Mouse (Mus musculus): Measurements from ENCODE around the gene Cyp2j7. TPM values are rescaled to one million over a fixed set of nuclear protein-coding genes. Genes with fewer than 3 reads are reported as not detected.

The Cyp2j7 gene
- total and polyA plus RNA-seq, 3 experiments, result not detected

DNA sequence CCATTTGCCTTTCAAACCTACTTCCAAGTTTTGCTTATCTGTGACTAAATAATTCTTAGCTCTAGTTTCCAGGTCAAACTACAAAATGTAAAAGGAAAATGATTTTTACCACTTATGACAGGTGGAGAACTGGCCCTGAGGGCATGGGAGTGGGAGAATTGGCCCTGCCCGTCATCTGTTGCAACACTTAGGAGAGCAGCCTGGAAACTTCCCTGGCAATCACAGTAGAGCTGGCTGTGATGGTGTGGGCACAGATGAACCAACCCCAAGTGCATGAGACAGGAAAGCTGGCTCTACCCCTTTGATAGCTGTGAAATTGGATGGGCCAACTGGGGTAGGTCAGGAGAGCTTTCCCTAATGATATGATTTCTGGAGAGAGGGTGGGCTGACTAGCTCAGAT lies 73.6 kb downstream of the Cyp2j7 start:
- H3K27me3 ChIP-seq (ENCODE audit: insufficient read depth, low read length), result no peaks in the 10 kb centered on the region
- no peaks in the 10 kb centered on the region for H3K4me1 ChIP-seq (ENCODE audit: insufficient read depth, low read depth, low read length)
- no peaks in the 10 kb centered on the region for H3K36me3 ChIP-seq (replicated peaks)
- ATAC-seq (ENCODE audit: extremely low read depth, insufficient number of reproducible peaks, low FRiP score, poor library complexity, severe bottlenecking) (no peak), DNase-seq (ENCODE audit: low spot score) (no peak)
- TF ChIP-seq POLR2AphosphoS5 (IDR thresholded peaks at IDR 0.05; ENCODE audit: insufficient replicate concordance, low read depth, low read length) (no peak), CTCF (IDR thresholded peaks at IDR 0.05; ENCODE audit: low read depth, low read length) (no peak), GATA1 (IDR thresholded peaks at IDR 0.05; ENCODE audit: borderline replicate concordance, low read length) (no peak), TAL1 (conservative IDR thresholded peaks at IDR 0.05; ENCODE audit: low read depth, low read length) (no peak), GATA2 (IDR thresholded peaks at IDR 0.05; ENCODE audit: borderline replicate concordance, low read depth, low read length) (no peak)
- H3K9me3 ChIP-seq (replicated peaks), result 0 out of 2 replicates have a peak, but pooled peaks cover under 1% of the 10 kb centered on the region
- no peak overlapping the region for H3K4me3 ChIP-seq (ENCODE audit: low read depth, low read length)

DNA sequence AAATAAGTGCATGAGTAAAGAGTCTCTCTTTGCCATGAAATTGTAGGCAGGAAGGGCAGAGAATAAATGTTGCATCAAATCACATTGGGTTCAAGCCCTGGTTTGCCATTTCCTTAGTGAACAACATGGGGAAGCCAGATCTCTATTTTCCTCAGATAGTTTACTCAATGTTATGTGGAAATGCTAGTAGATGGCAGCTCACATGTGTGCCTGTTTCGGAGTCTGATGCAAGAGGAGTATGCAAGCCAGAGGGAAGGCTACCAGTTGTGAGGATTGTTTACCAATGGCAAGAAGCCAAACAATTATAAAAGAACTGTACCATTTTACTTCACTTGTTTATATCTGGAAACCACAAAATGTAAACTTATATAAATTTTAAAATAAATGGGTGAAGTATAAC lies 74.9 kb downstream of the Cyp2j7 start:
- Histone ChIP-seq H3K4me1 (ENCODE audit: insufficient read depth, low read depth, low read length) (no peaks in the 10 kb centered on the region), H3K4me3 (ENCODE audit: low read depth, low read length) (no peak overlapping the region), H3K9me3 (replicated peaks) (0 out of 2 replicates have a peak, but pooled peaks cover 5% of the 10 kb centered on the region), H3K36me3 (replicated peaks) (no peaks in the 10 kb centered on the region), H3K27me3 (ENCODE audit: insufficient read depth, low read length) (no peaks in the 10 kb centered on the region)
- DNase-seq (ENCODE audit: low spot score) (no peak), ATAC-seq (ENCODE audit: extremely low read depth, insufficient number of reproducible peaks, low FRiP score, poor library complexity, severe bottlenecking) (no peak)
- TF ChIP-seq POLR2AphosphoS5 (IDR thresholded peaks at IDR 0.05; ENCODE audit: insufficient replicate concordance, low read depth, low read length), result no peak
- no peak for TF ChIP-seq TAL1 (conservative IDR thresholded peaks at IDR 0.05; ENCODE audit: low read depth, low read length)
- no peak for TF ChIP-seq GATA1 (IDR thresholded peaks at IDR 0.05; ENCODE audit: borderline replicate concordance, low read length)
- no peak for TF ChIP-seq CTCF (IDR thresholded peaks at IDR 0.05; ENCODE audit: low read depth, low read length)
- TF ChIP-seq GATA2 (IDR thresholded peaks at IDR 0.05; ENCODE audit: borderline replicate concordance, low read depth, low read length), result no peak

Other genes with a start within 250 kb of the Cyp2j7 start
- gene Cyp2j13, start 159.1 kb downstream of the Cyp2j7 start, total RNA-seq (2014; fragmentation: Nextera tagmentation), result not detected in 2 replicates
- gene Cyp2j13, start 159.1 kb downstream of the Cyp2j7 start, total RNA-seq (2017), result 0.05 and 0.12 TPM in 2 replicates
- gene Cyp2j13, start 159.1 kb downstream of the Cyp2j7 start, polyA plus RNA-seq (2012), result not detected in 2 replicates
- not detected in 2 replicates for gene Cyp2j12, start 95.5 kb downstream of the Cyp2j7 start, total RNA-seq (2014; fragmentation: Nextera tagmentation)
- 0.11 TPM in 1 of 2 replicates, not detected in the other for gene Cyp2j12, start 95.5 kb downstream of the Cyp2j7 start, total RNA-seq (2017)
- gene Cyp2j12, start 95.5 kb downstream of the Cyp2j7 start, polyA plus RNA-seq (2012), result not detected in 2 replicates
- not detected in 2 replicates for gene Cyp2j11, start 112.0 kb upstream of the Cyp2j7 start, total RNA-seq (2014; fragmentation: Nextera tagmentation)
- gene Cyp2j11, start 112.0 kb upstream of the Cyp2j7 start, total RNA-seq (2017), result not detected in 2 replicates
- gene Cyp2j11, start 112.0 kb upstream of the Cyp2j7 start, polyA plus RNA-seq (2012), result not detected in 2 replicates

Data from G1E (cell line).